Mouse (Mus musculus) MEL (cell line): ENCODE data around the gene Cab39l. TPM values are rescaled to one million over a fixed set of nuclear protein-coding genes. Genes with fewer than 3 reads are reported as not detected.

ENCODE experiments used
- DNase-seq: peaks from one replicate; pipeline ENCODE4 v3.0.0; 2011; ENCODE audit warnings: low read depth, low spot score
- H3K27ac ChIP-seq: 2 replicates; pipeline ENCODE4 v1.5.1; 2012; ENCODE audit warnings: low read depth, mild to moderate bottlenecking, control low read depth, low read length, moderate library complexity; ENCODE audit not compliant: control insufficient read depth
- H3K27me3 ChIP-seq, 2 experiments: fragments of 150-350 bp in 1 of 2; sonication (generic) in 1 of 2; 2 replicates each; pipeline ENCODE4 v1.6.1; 2012; ENCODE audit warnings: low read length in 2 of 2, mild to moderate bottlenecking in 2 of 2, improper control_type of control experiment in 1 of 2, moderate library complexity in 1 of 2; ENCODE audit not compliant: insufficient read depth in 2 of 2, control insufficient read depth in 1 of 2
- H3K36me3 ChIP-seq, 2 experiments: 2 replicates each; pipeline ENCODE4 v1.6.1; 2012 to 2014; ENCODE audit warnings: low read length in 2 of 2, improper control_type of control experiment in 1 of 2, inconsistent platforms in 1 of 2, mild to moderate bottlenecking in 1 of 2; ENCODE audit not compliant: insufficient read depth in 2 of 2, control insufficient read depth in 1 of 2
- H3K4me1 ChIP-seq, 2 experiments: fragments of 150-350 bp in 1 of 2; sonication (generic) in 1 of 2; 2 replicates each; pipeline ENCODE4 v1.6.1; 2012; ENCODE audit warnings: low read length in 2 of 2, improper control_type of control experiment in 1 of 2, mild to moderate bottlenecking in 1 of 2; ENCODE audit not compliant: insufficient read depth in 2 of 2, control insufficient read depth in 1 of 2
- H3K4me3 ChIP-seq, 2 experiments: fragments of 150-350 bp in 1 of 2; sonication (generic) in 1 of 2; 2 replicates each; pipeline ENCODE4 v1.5.1; 2012; ENCODE audit warnings: low read depth in 2 of 2, low read length in 2 of 2, mild to moderate bottlenecking in 2 of 2, moderate library complexity in 2 of 2, control low read depth in 1 of 2, improper control_type of control experiment in 1 of 2; ENCODE audit not compliant: control insufficient read depth in 1 of 2, insufficient read depth in 1 of 2
- H3K79me2 ChIP-seq: 2 replicates; pipeline ENCODE4 v1.6.1; 2012; ENCODE audit warnings: mild to moderate bottlenecking, low read length, moderate library complexity; ENCODE audit not compliant: control insufficient read depth, poor library complexity, insufficient read depth
- H3K9ac ChIP-seq: 2 replicates; pipeline ENCODE4 v1.6.1; 2012; ENCODE audit warnings: low read depth, mild to moderate bottlenecking, control low read depth, low read length, moderate library complexity; ENCODE audit not compliant: control insufficient read depth, poor library complexity, severe bottlenecking
- H3K9me3 ChIP-seq: fragments of 150-350 bp; sonication (generic); replicated peaks from 2 replicates; pipeline ENCODE4 v1.6.1; 2012; ENCODE audit warnings: mild to moderate bottlenecking, low read length, improper control_type of control experiment, moderate library complexity; ENCODE audit not compliant: insufficient read depth
- BHLHE40 ChIP-seq: IDR thresholded peaks from 2 replicates; pipeline ENCODE4 v1.6.1; 2012; ENCODE audit warnings: low read depth, mild to moderate bottlenecking, inconsistent platforms, low read length, improper control_type of control experiment, borderline replicate concordance
- CTCF ChIP-seq, 3 experiments: IDR thresholded peaks in 2 of 3; conservative IDR thresholded peaks in 1 of 3; 2 replicates each; pipeline ENCODE4 v1.5.1; 2011 to 2012; ENCODE audit warnings: low read length in 3 of 3, low read depth in 2 of 3, mild to moderate bottlenecking in 2 of 3, improper control_type of control experiment in 1 of 3, inconsistent platforms in 1 of 3, mixed read lengths in 1 of 3, moderate library complexity in 1 of 3; ENCODE audit not compliant: control insufficient read depth in 1 of 3, insufficient read depth in 1 of 3, poor library complexity in 1 of 3, severe bottlenecking in 1 of 3
- E2F4 ChIP-seq: IDR thresholded peaks from 2 replicates; pipeline ENCODE4 v1.6.1; 2011; ENCODE audit warnings: low read depth, low read length, improper control_type of control experiment, borderline replicate concordance
- ELF1 ChIP-seq: IDR thresholded peaks from 2 replicates; pipeline ENCODE4 v1.6.1; 2014; ENCODE audit warnings: low read depth, mild to moderate bottlenecking, inconsistent platforms, low read length, improper control_type of control experiment, moderate library complexity
- EP300 ChIP-seq, 2 experiments: IDR thresholded peaks; 2 replicates each; pipeline ENCODE4 v1.6.1; 2011; ENCODE audit warnings: improper control_type of control experiment in 2 of 2, low read length in 2 of 2, low read depth in 1 of 2, mild to moderate bottlenecking in 1 of 2
- ETS1 ChIP-seq: IDR thresholded peaks from 2 replicates; pipeline ENCODE4 v1.6.1; 2012; ENCODE audit warnings: low read depth, mild to moderate bottlenecking, inconsistent platforms, low read length, improper control_type of control experiment, moderate library complexity
- GATA1 ChIP-seq: IDR thresholded peaks from 2 replicates; pipeline ENCODE4 v1.6.1; 2011; ENCODE audit warnings: low read depth, low read length, improper control_type of control experiment
- HCFC1 ChIP-seq: IDR thresholded peaks from 2 replicates; pipeline ENCODE4 v1.6.1; 2012; ENCODE audit warnings: low read depth, mild to moderate bottlenecking, inconsistent platforms, low read length, improper control_type of control experiment, moderate library complexity
- KAT2A ChIP-seq: conservative IDR thresholded peaks from 2 replicates; pipeline ENCODE4 v1.6.1; 2012; ENCODE audit warnings: low read depth, low read length, improper control_type of control experiment, inconsistent platforms
- MAFK ChIP-seq: IDR thresholded peaks from 2 replicates; pipeline ENCODE4 v1.6.1; 2011; ENCODE audit warnings: low read depth, mild to moderate bottlenecking, low read length, improper control_type of control experiment, borderline replicate concordance
- MAX ChIP-seq: IDR thresholded peaks from 2 replicates; pipeline ENCODE4 v1.6.1; 2011; ENCODE audit warnings: low read length, improper control_type of control experiment
- MXI1 ChIP-seq: IDR thresholded peaks from 2 replicates; pipeline ENCODE4 v1.6.1; 2011; ENCODE audit warnings: mild to moderate bottlenecking, low read depth, low read length, improper control_type of control experiment
- MYB ChIP-seq: IDR thresholded peaks from 2 replicates; pipeline ENCODE4 v1.6.1; 2011; ENCODE audit warnings: mild to moderate bottlenecking, low read depth, low read length, improper control_type of control experiment
- NRF1 ChIP-seq: IDR thresholded peaks from 2 replicates; pipeline ENCODE4 v1.6.1; 2014; ENCODE audit warnings: low read depth, mild to moderate bottlenecking, inconsistent platforms, low read length, improper control_type of control experiment, moderate library complexity; ENCODE audit not compliant: poor library complexity, insufficient read depth, severe bottlenecking
- POLR2A ChIP-seq, 2 experiments: IDR thresholded peaks; 2 replicates each; pipeline ENCODE4 v1.6.1; 2011 to 2012; ENCODE audit warnings: low read length in 2 of 2, mild to moderate bottlenecking in 2 of 2, control low read depth in 1 of 2, improper control_type of control experiment in 1 of 2, low read depth in 1 of 2, moderate library complexity in 1 of 2; ENCODE audit not compliant: control insufficient read depth in 1 of 2, insufficient read depth in 1 of 2, poor library complexity in 1 of 2
- POLR2AphosphoS2 ChIP-seq: IDR thresholded peaks from 2 replicates; pipeline ENCODE4 v1.6.1; 2011; ENCODE audit warnings: low read length, improper control_type of control experiment
- POLR2AphosphoS5 ChIP-seq: IDR thresholded peaks from 2 replicates; pipeline ENCODE4 v1.6.1; 2012; ENCODE audit warnings: low read depth, borderline replicate concordance, mild to moderate bottlenecking, inconsistent platforms, low read length, moderate library complexity, mixed read lengths
- RAD21 ChIP-seq: IDR thresholded peaks from 2 replicates; pipeline ENCODE4 v1.6.1; 2011; ENCODE audit warnings: mild to moderate bottlenecking, low read depth, low read length, improper control_type of control experiment
- RCOR1 ChIP-seq: IDR thresholded peaks from 2 replicates; pipeline ENCODE4 v1.6.1; 2012; ENCODE audit warnings: low read depth, mild to moderate bottlenecking, inconsistent platforms, low read length, improper control_type of control experiment
- SMC3 ChIP-seq: IDR thresholded peaks from 2 replicates; pipeline ENCODE4 v1.6.1; 2011; ENCODE audit warnings: low read depth, low read length, improper control_type of control experiment
- TAL1 ChIP-seq: IDR thresholded peaks from 2 replicates; pipeline ENCODE4 v1.6.1; 2012; ENCODE audit warnings: mild to moderate bottlenecking, inconsistent platforms, low read length, moderate library complexity, mixed read lengths
- TBP ChIP-seq: IDR thresholded peaks from 2 replicates; pipeline ENCODE4 v1.8.0; 2011; ENCODE audit warnings: low read depth, low read length, improper control_type of control experiment
- USF2 ChIP-seq, 2 experiments: IDR thresholded peaks; 2 replicates each; pipeline ENCODE4 v1.6.1; 2011 to 2012; ENCODE audit warnings: improper control_type of control experiment in 2 of 2, low read length in 2 of 2, borderline replicate concordance in 1 of 2, inconsistent platforms in 1 of 2, low read depth in 1 of 2, mild to moderate bottlenecking in 1 of 2; ENCODE audit not compliant: insufficient read depth in 1 of 2
- ZKSCAN1 ChIP-seq: IDR thresholded peaks from 2 replicates; pipeline ENCODE4 v1.6.1; 2012; ENCODE audit warnings: low read depth, mild to moderate bottlenecking, inconsistent platforms, low read length, improper control_type of control experiment, moderate library complexity
- ZMIZ1 ChIP-seq: IDR thresholded peaks from 2 replicates; pipeline ENCODE4 v1.6.1; 2012; ENCODE audit warnings: low read depth, mild to moderate bottlenecking, inconsistent platforms, low read length, improper control_type of control experiment, moderate library complexity
- polyA plus RNA-seq, 2 experiments: library from polyadenylated mRNA; stranded (reverse) in 1 of 2; unstranded in 1 of 2; fragments of >175 nt in 1 of 2; fragments of >200 nt in 1 of 2; gene quantifications; 2 replicates each; pipeline versions ENCODE4 v1.2.1 to v1.2.4; 2012; ENCODE audit warnings: low replicate concordance in 2 of 2, low read depth in 1 of 2; ENCODE audit not compliant: insufficient read length in 2 of 2, insufficient read depth in 1 of 2, missing spikeins in 1 of 2
- total RNA-seq: library from RNA; depleted of rRNA; stranded (reverse); fragments of 300-350 nt; gene quantifications from 2 replicates; pipeline ENCODE4 v1.2.3, GENCODE M21; 2012

Cab39l gene
- total and polyA plus RNA-seq, 3 experiments = 24.2 to 34.0 TPM; not detected in 1

- no peaks in the 10 kb centered on the region for H3K27me3 ChIP-seq
- H3K36me3 ChIP-seq = no peaks in the 10 kb centered on the region
- H3K4me3 ChIP-seq = no peak overlapping the region
- no peaks in the 10 kb centered on the region for H3K79me2 ChIP-seq
- TF ChIP-seq NRF1 (no peak), MYB (no peak), USF2 (IDR thresholded peaks at IDR 0.05; ENCODE audit: borderline replicate concordance in 1 of 2, insufficient read depth in 1 of 2, low read depth in 1 of 2, low read length in 2 of 2) (no peak), BHLHE40 (no peak)
- no peaks in the 10 kb centered on the region for H3K9me3 ChIP-seq
- no peak overlapping the region for H3K27ac ChIP-seq
- no peaks in the 10 kb centered on the region for H3K4me1 ChIP-seq
- no peak overlapping the region for H3K9ac ChIP-seq
- DNase-seq = no peak
Observed at GRCm38 (mm10) chr14:59566756-59567155, 126.0 kb downstream of the Cab39l start.

- H3K9me3 ChIP-seq = no peaks in the 10 kb centered on the region
- H3K27ac ChIP-seq = no peak overlapping the region
- H3K9ac ChIP-seq = no peak overlapping the region
- no peaks in the 10 kb centered on the region; a peak in 2 of 4 replicates for H3K36me3 ChIP-seq
- DNase-seq = no peak
- H3K79me2 ChIP-seq = no peaks in the 10 kb centered on the region
- no peaks in the 10 kb centered on the region for H3K27me3 ChIP-seq
- H3K4me3 ChIP-seq = no peak overlapping the region
- H3K4me1 ChIP-seq = no peaks in the 10 kb centered on the region
- TF ChIP-seq CTCF (IDR thresholded peaks at IDR 0.05 in 2 of 3, conservative IDR thresholded peaks at IDR 0.05 in 1 of 3; ENCODE audit: control insufficient read depth in 1 of 3, insufficient read depth in 1 of 3, low read depth in 2 of 3, low read length in 3 of 3, poor library complexity in 1 of 3, severe bottlenecking in 1 of 3) = no peak
- no peak for TF ChIP-seq ZMIZ1
- TF ChIP-seq RCOR1 = no peak
- TF ChIP-seq POLR2AphosphoS5 = no peak
- no peak for TF ChIP-seq ZKSCAN1
- TF ChIP-seq KAT2A = no peak
- TF ChIP-seq MAFK = no peak
- TF ChIP-seq ETS1 = no peak
- no peak for TF ChIP-seq GATA1
- no peak for TF ChIP-seq MAX
- TF ChIP-seq E2F4 = no peak
Observed at GRCm38 (mm10) chr14:59576385-59576784, 135.6 kb downstream of the Cab39l start.

DNA sequence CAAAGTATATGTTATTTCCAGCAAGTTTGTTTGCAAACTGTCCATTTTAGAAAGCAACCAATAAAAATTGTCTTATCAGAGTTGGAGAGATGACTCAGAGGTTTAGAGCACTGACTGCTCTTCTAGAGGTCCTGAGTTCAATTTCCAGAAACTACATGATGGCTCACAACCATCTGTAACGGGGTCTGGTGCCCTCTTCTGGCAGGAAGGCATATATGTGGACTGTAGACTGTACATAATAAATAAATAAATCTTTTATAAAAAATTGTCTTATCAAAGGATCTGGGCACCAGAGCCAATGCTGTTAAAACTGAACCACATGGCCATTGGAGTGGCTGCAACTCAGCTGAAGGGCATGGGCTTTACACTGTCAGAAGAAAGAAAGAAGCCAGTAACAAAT is 149.8 kb downstream of the Cab39l start:
- no peak overlapping the region for H3K27ac ChIP-seq
- DNase-seq = peak; percentile 67
- no peaks in the 10 kb centered on the region for H3K4me1 ChIP-seq
- no peaks in the 10 kb centered on the region for H3K27me3 ChIP-seq
- TF ChIP-seq MXI1 (no peak), CTCF (IDR thresholded peaks at IDR 0.05 in 2 of 3, conservative IDR thresholded peaks at IDR 0.05 in 1 of 3; ENCODE audit: control insufficient read depth in 1 of 3, insufficient read depth in 1 of 3, low read depth in 2 of 3, low read length in 3 of 3, poor library complexity in 1 of 3, severe bottlenecking in 1 of 3) (peak; percentile 34 to 48 (median 42)), SMC3 (peak; percentile 33), POLR2AphosphoS2 (no peak), TAL1 (no peak), POLR2AphosphoS5 (no peak), E2F4 (no peak), POLR2A (IDR thresholded peaks at IDR 0.05; ENCODE audit: control insufficient read depth in 1 of 2, insufficient read depth in 1 of 2, low read depth in 1 of 2, low read length in 2 of 2, poor library complexity in 1 of 2) (no peak), USF2 (IDR thresholded peaks at IDR 0.05; ENCODE audit: borderline replicate concordance in 1 of 2, insufficient read depth in 1 of 2, low read depth in 1 of 2, low read length in 2 of 2) (no peak), HCFC1 (no peak), ZMIZ1 (no peak), EP300 (IDR thresholded peaks at IDR 0.05; ENCODE audit: low read depth in 1 of 2, low read length in 2 of 2) (no peak), GATA1 (0 out of 2 replicates have a peak, but pooled peaks have one; percentile 19), RAD21 (peak; percentile 27), TBP (no peak), ELF1 (no peak)
- no peaks in the 10 kb centered on the region for H3K9me3 ChIP-seq
- peaks cover 0 to 2% of the 10 kb centered on the region in 2 experiments; a peak in 3 of 4 replicates for H3K36me3 ChIP-seq
- no peaks in the 10 kb centered on the region for H3K79me2 ChIP-seq
- no peak overlapping the region for H3K4me3 ChIP-seq
- no peak overlapping the region for H3K9ac ChIP-seq
